Mouse (Mus musculus) naive thymus-derived CD4-positive, alpha-beta T cell, adult 2 months (primary cell): ENCODE measurements at regions not wholly inside any gene's neighbourhood (a gene's known extent, or its start where the extent isn't known, plus 50 kb on each side); places are given as distances from the start of the nearest gene placed in this dataset.
A peak's percentile ranks its signal among the peaks of the same experiment; 100 is the strongest.

ENCODE experiments used
- DNase-seq: peaks from one replicate; pipeline ENCODE4 v3.0.0-alpha.2; 2011; ENCODE audit warnings: low read depth

GRCm38 (mm10) chr12:25335069-25335468, 238.1 kb upstream of the Id2 start:
- DNase-seq: peak; percentile 33

DNA sequence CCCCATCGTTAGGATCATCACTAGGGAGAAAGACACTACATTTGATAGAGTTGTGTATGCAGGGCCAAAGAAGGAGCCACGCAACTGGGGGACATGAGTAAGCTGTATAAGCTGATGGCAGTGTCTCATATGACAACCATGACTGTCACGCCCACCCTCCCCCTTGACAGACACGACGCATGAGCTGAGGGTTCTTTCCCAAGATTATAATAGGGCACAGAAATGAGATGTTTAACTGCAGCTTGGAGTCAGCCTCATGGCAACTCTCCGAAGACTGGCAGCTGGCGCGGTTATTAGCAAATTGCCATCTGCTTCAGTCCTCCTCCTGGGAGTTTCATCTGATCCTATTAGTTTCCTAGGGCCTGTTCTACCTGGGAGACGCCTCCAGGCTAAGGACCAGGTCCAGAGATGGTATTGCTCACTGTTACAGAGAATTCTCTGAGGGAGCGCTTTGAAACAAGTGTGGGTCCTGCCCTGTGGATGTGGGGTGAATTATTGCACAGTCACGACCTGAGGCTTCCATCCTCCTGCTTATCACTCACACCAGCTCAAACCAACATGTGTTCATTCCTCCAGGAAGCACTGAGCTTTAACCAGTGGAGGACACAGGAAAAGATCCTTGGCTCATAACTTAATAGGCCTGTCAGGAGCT, 235.6 kb upstream of the Id2 start:
- DNase-seq: no peak

GRCm38 (mm10) chr12:25330004-25330708, 233.2 kb upstream of the Id2 start:
- DNase-seq: no peak

GRCm38 (mm10) chr12:25325901-25326300, 229.0 kb upstream of the Id2 start:
- peak; percentile 38 for DNase-seq

DNA sequence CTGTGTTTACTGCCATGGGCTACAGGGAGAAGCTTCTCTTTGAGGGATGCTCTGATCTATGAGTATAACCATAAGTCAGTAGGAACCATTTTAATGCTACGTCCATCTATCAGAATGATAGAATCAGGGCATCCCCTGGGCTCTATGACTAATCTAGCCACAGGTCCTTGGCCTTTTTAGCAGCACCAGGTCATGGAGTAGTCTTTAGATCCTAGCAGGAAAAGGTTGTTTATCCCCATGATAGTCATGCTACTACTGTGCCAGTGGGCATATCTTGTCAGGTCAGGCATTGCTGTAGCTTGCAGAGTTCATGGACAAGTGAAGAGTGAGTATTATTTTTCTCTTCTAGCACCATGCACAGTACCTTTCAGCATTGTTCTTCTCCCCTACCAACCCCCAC, 226.2 kb upstream of the Id2 start:
- DNase-seq: no peak

DNA sequence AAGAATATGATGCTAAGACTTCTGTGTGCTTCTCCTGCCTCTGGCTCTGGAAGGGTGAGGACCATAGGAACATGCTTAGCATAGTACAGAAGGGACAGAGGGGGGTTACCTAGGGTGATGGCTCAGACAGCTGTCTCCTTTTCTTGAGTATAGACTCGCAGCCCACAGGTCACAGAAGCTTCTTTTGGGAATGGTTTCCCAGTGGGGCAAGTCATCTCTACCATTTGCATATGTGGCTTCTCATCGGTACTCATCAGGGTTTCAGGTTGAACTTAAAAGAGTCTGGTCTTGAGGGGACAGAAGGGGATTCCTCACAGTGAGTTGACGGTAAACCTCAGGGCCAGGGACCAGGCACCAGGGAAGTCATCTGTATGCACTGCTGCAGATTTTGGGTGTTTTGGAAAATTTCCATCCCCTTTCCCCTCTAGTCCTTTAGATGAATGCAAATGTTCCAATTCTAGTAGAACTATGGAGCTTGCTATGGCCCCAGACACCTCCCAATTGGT, 223.4 kb upstream of the Id2 start:
- DNase-seq: no peak

DNA sequence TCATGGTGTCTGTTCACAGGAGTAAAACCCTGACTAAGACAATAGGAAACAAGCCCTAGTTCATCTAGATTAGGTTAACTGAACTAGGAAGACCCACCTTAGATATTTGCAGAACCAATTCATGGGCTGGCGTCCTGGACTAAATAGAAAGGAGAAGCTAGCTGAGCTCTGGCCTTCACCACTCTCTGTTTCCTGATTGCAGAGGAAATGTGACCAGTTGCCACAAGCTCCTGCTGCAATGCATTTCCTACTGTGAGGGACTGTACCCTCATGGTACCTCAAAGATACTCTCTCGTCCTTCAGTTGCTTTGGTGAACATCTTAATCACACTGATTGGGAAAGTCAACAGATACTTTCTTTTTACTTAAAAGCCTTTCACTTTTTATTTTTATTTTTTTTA, 222.9 kb upstream of the Id2 start:
- DNase-seq: no peak

GRCm38 (mm10) chr12:25318072-25318671, 221.2 kb upstream of the Id2 start:
- DNase-seq: no peak

- peak; percentile 50 for DNase-seq
These were observed 219.0 kb upstream of the Id2 start for GRCm38 (mm10) chr12:25315969-25316368.

DNA sequence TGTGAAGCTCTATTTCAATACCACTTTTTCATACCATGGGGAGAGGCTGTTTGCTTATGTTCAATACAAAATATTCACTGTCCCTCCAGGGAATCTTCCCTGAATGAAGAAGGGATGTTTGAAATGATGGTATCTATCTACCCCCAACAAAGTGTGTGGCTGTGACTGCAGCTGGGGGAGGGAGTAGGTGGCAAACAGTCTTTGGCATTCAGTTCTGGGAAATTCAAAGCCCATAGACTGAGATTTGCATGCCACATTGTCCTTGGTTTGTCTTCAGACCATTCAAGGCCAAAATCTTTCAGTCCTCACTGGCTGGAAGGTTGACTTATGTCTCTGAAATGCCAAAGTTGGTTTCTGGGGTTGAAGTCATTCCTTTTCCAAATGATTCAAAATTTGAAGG, 216.3 kb upstream of the Id2 start:
- DNase-seq: no peak

- no peak for DNase-seq
These were observed 215.4 kb upstream of the Id2 start for GRCm38 (mm10) chr12:25312390-25312789.

- peak; percentile 59 for DNase-seq
These were observed 214.8 kb upstream of the Id2 start for GRCm38 (mm10) chr12:25311728-25312127.

- DNase-seq: no peak
These were observed 213.5 kb upstream of the Id2 start for GRCm38 (mm10) chr12:25310293-25310946.

- no peak for DNase-seq
These were observed 212.3 kb upstream of the Id2 start for GRCm38 (mm10) chr12:25309234-25309633.

DNA sequence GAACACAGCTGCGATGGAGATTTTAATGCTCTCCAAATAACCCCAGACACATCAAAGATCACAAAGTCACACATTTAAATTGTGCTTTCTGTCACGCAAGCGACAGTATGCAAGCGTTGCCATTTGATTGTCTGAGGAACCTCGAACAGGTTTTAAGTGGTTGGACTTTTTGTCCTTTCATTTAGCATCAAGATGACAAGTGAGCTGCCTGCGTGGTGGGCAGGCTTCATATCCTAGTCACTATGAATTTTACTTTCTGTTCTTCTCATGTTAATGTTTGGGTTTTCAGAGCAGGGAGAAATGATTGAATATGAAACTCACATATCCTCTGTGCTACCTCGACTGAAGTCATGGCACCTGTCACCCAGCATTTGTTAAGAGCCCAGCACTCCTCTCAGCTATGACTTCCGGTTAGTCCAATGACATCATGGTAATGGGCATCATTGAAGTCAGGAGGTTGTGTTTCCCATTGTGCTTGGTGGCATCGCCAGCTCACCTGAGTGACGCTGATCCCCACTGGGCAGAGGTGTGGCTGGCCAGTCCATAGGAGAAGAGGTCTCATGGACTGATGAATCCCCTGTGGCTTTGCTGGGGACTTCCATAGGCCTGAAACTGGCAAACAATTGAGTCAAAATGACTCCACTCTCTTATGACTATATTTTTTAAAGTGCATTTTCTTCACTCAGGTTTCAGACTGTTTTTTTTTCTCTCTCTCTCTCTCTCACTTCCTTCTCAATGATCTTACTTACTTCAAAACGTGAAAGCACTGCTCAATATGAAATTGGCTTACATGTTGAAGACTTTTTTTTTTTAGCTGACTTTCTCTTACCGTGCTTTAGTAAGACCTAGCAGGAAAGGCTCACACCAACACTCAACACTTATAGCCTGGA, 209.1 kb upstream of the Id2 start:
- DNase-seq: peak; percentile 66

- no peak for DNase-seq
These were observed 208.0 kb upstream of the Id2 start for GRCm38 (mm10) chr12:25304820-25305511.

- no peak for DNase-seq
These were observed 206.6 kb upstream of the Id2 start for GRCm38 (mm10) chr12:25303500-25304050.

GRCm38 (mm10) chr12:25300804-25301390, 204.0 kb upstream of the Id2 start:
- no peak for DNase-seq

GRCm38 (mm10) chr12:25299603-25300471, 202.9 kb upstream of the Id2 start:
- peak; percentile 36 for DNase-seq
